In genomic region chr7:17002375-17003195, GRCm38 (mm10) we compare ENCODE assay signal across 8 mouse cellular contexts. TPM values are rescaled to one million over a fixed set of nuclear protein-coding genes. Genes with fewer than 3 reads are reported as not detected.
DNase-seq lines count a peak whose midpoint lies in the region; ATAC-seq and TF ChIP-seq lines count a peak whose summit lies in the region.

No protein-coding gene starts in this region.

- H3K36me3 ChIP-seq in forebrain, embryonic 16.5 days (ENCODE audit: control insufficient read depth, insufficient read depth): peaks cover 12% of the 10 kb centered on the region; the same call in 1 of the 2 replicates
- peaks cover 49% of the 10 kb centered on the region for H3K36me3 ChIP-seq in hindbrain, embryonic 12.5 days
- H3K36me3 ChIP-seq in lung, postnatal 0 days (ENCODE audit: insufficient read depth, low read length): peaks cover 21% of the 10 kb centered on the region; the same call in 1 of the 2 replicates

- H3K27me3 ChIP-seq in forebrain, embryonic 16.5 days (replicated peaks; ENCODE audit: control insufficient read depth, insufficient read depth, low read length): no peaks in the 10 kb centered on the region
- no peaks in the 10 kb centered on the region for H3K27me3 ChIP-seq in hindbrain, embryonic 12.5 days
- no peaks in the 10 kb centered on the region for H3K27me3 ChIP-seq in lung, postnatal 0 days (replicated peaks; ENCODE audit: insufficient read depth, low read length)

- no peak for TF ChIP-seq EP300 in lung, postnatal 0 days (IDR thresholded peaks at IDR 0.05)

- no peak overlapping the region for H3K4me2 ChIP-seq in forebrain, embryonic 16.5 days (ENCODE audit: low read length)
- H3K4me2 ChIP-seq in hindbrain, embryonic 12.5 days (replicated peaks): no peak overlapping the region
- no peak overlapping the region for H3K4me2 ChIP-seq in lung, postnatal 0 days (replicated peaks; ENCODE audit: low read depth, low read length)

- H3K27ac ChIP-seq in forebrain, embryonic 16.5 days (ENCODE audit: low read length): no peak overlapping the region
- H3K27ac ChIP-seq in hindbrain, embryonic 12.5 days: no peak overlapping the region
- peak overlapping the region; percentile 26; the same call in 1 of the 2 replicates for H3K27ac ChIP-seq in lung, postnatal 0 days (ENCODE audit: low read length)

- no peaks in the 10 kb centered on the region for H3K4me1 ChIP-seq in forebrain, embryonic 16.5 days (replicated peaks; ENCODE audit: control insufficient read depth, insufficient read depth, low read length)
- H3K4me1 ChIP-seq in hindbrain, embryonic 12.5 days: no peaks in the 10 kb centered on the region
- H3K4me1 ChIP-seq in lung, postnatal 0 days (ENCODE audit: insufficient read depth, low read depth, low read length): 0 out of 2 replicates have a peak, but pooled peaks cover 3% of the 10 kb centered on the region

- TF ChIP-seq CTCF in lung, postnatal 0 days (IDR thresholded peaks at IDR 0.05): peak; percentile 88

- H3K4me3 ChIP-seq in forebrain, embryonic 16.5 days (replicated peaks; ENCODE audit: low read length): no peak overlapping the region
- no peak overlapping the region for H3K4me3 ChIP-seq in hindbrain, embryonic 12.5 days
- no peak overlapping the region for H3K4me3 ChIP-seq in lung, postnatal 0 days (ENCODE audit: low read depth, low read length)

- ATAC-seq in forebrain, embryonic 16.5 days: peak; percentile 78
- ATAC-seq in hindbrain, embryonic 12.5 days (ENCODE audit: low FRiP score): peak; percentile 64
- peak; percentile 78 for ATAC-seq in lung, postnatal 0 days

- H3K9ac ChIP-seq in forebrain, embryonic 16.5 days (replicated peaks; ENCODE audit: low read depth, low read length): no peak overlapping the region
- H3K9ac ChIP-seq in hindbrain, embryonic 12.5 days: no peak overlapping the region
- H3K9ac ChIP-seq in lung, postnatal 0 days (replicated peaks; ENCODE audit: low read depth): no peak overlapping the region

- DNase-seq in Muller cell, postnatal 12 days (ENCODE audit: inconsistent ontology term): peak; percentile 85
- DNase-seq in cerebellum, adult 11 months: peak; percentile 86
- peak; percentile 88 to 91 for DNase-seq in layer of hippocampus, postnatal 10 days (ENCODE audit: low spot score in 2 of 2)
- DNase-seq in lung, postnatal 0 days (ENCODE audit: low spot score): peak; percentile 91
- peak; percentile 57 for DNase-seq in retina, adult 2 months (ENCODE audit: low read depth, low spot score)
- peak; percentile 93 for DNase-seq in thymus, postnatal 4 days

- no peaks in the 10 kb centered on the region for H3K9me3 ChIP-seq in forebrain, embryonic 16.5 days (ENCODE audit: control insufficient read depth, low read length)
- H3K9me3 ChIP-seq in hindbrain, embryonic 12.5 days (replicated peaks): no peaks in the 10 kb centered on the region
- no peaks in the 10 kb centered on the region for H3K9me3 ChIP-seq in lung, postnatal 0 days (ENCODE audit: low read length)

- WGBS in forebrain, embryonic 16.5 days: 10% methylated on average over 7 of the region's 7 CpGs
- 13% methylated on average over 7 of the region's 7 CpGs for WGBS in hindbrain, embryonic 12.5 days
- WGBS in lung, postnatal 0 days: 10% methylated on average over 7 of the region's 7 CpGs

RNA-seq across cellular contexts. Expression of gene Ccdc8, which starts 10.1 kb away (rescaled TPM):
- 7.3 and 8.9 TPM in 2 replicates for polyA plus RNA-seq in forebrain, embryonic 16.5 days (2015; fragmentation: Nextera tagmentation; extraction: Ambion mirVana)
- 9.2 and 10.4 TPM in 2 replicates for polyA plus RNA-seq in hindbrain, embryonic 12.5 days (2016; fragmentation: Nextera tagmentation; extraction: Ambion mirVana)
- 1 to 10 TPM; 3.7 to 4.4 TPM for total RNA-seq in layer of hippocampus, postnatal 10 days (2021)
- polyA plus RNA-seq in lung, postnatal 0 days (2015; fragmentation: Nextera tagmentation; extraction: Ambion mirVana): 7.8 and 8.0 TPM in 2 replicates

RNA-seq across cellular contexts. Expression of gene Gm42372, which starts 19.7 kb away (rescaled TPM):
- 3.7 and 4.1 TPM in 2 replicates for polyA plus RNA-seq in forebrain, embryonic 16.5 days (2015; fragmentation: Nextera tagmentation; extraction: Ambion mirVana)
- 1.0 and 1.7 TPM in 2 replicates for polyA plus RNA-seq in hindbrain, embryonic 12.5 days (2016; fragmentation: Nextera tagmentation; extraction: Ambion mirVana)
- total RNA-seq in layer of hippocampus, postnatal 10 days (2021): 10 to 100 TPM; 42.9 to 44.8 TPM
- 0.02 and 0.04 TPM in 2 replicates for polyA plus RNA-seq in lung, postnatal 0 days (2015; fragmentation: Nextera tagmentation; extraction: Ambion mirVana)

RNA-seq across cellular contexts. Expression of gene Ppp5c, which starts 25.1 kb away (rescaled TPM):
- 115 and 121 TPM in 2 replicates for polyA plus RNA-seq in forebrain, embryonic 16.5 days (2015; fragmentation: Nextera tagmentation; extraction: Ambion mirVana)
- polyA plus RNA-seq in hindbrain, embryonic 12.5 days (2016; fragmentation: Nextera tagmentation; extraction: Ambion mirVana): 101 and 102 TPM in 2 replicates
- total RNA-seq in layer of hippocampus, postnatal 10 days (2021): 100 to 1,000 TPM; 142 to 148 TPM
- polyA plus RNA-seq in lung, postnatal 0 days (2015; fragmentation: Nextera tagmentation; extraction: Ambion mirVana): 65.1 and 71.8 TPM in 2 replicates

RNA-seq across cellular contexts. Expression of gene Pnmal1, which starts 43.1 kb away (rescaled TPM):
- 50.1 and 60.9 TPM in 2 replicates for polyA plus RNA-seq in forebrain, embryonic 16.5 days (2015; fragmentation: Nextera tagmentation; extraction: Ambion mirVana)
- 24.0 and 27.3 TPM in 2 replicates for polyA plus RNA-seq in hindbrain, embryonic 12.5 days (2016; fragmentation: Nextera tagmentation; extraction: Ambion mirVana)
- total RNA-seq in layer of hippocampus, postnatal 10 days (2021): 10 to 100 TPM; 59.8 to 62.2 TPM
- 0.04 TPM in 1 of 2 replicates, not detected in the other for polyA plus RNA-seq in lung, postnatal 0 days (2015; fragmentation: Nextera tagmentation; extraction: Ambion mirVana)

RNA-seq across cellular contexts. Expression of gene Pnmal2, which starts 58.1 kb away (rescaled TPM):
- 85.3 and 118 TPM in 2 replicates for polyA plus RNA-seq in forebrain, embryonic 16.5 days (2015; fragmentation: Nextera tagmentation; extraction: Ambion mirVana)
- 55.6 and 60.3 TPM in 2 replicates for polyA plus RNA-seq in hindbrain, embryonic 12.5 days (2016; fragmentation: Nextera tagmentation; extraction: Ambion mirVana)
- 100 to 1,000 TPM; 229 to 232 TPM for total RNA-seq in layer of hippocampus, postnatal 10 days (2021)
- 1.9 and 2.0 TPM in 2 replicates for polyA plus RNA-seq in lung, postnatal 0 days (2015; fragmentation: Nextera tagmentation; extraction: Ambion mirVana)
